Mouse (Mus musculus): ENCODE results near the gene Hist4h4.
A peak's percentile ranks its signal among the peaks of the same experiment; 100 is the strongest.

The Hist4h4 gene

DNA sequence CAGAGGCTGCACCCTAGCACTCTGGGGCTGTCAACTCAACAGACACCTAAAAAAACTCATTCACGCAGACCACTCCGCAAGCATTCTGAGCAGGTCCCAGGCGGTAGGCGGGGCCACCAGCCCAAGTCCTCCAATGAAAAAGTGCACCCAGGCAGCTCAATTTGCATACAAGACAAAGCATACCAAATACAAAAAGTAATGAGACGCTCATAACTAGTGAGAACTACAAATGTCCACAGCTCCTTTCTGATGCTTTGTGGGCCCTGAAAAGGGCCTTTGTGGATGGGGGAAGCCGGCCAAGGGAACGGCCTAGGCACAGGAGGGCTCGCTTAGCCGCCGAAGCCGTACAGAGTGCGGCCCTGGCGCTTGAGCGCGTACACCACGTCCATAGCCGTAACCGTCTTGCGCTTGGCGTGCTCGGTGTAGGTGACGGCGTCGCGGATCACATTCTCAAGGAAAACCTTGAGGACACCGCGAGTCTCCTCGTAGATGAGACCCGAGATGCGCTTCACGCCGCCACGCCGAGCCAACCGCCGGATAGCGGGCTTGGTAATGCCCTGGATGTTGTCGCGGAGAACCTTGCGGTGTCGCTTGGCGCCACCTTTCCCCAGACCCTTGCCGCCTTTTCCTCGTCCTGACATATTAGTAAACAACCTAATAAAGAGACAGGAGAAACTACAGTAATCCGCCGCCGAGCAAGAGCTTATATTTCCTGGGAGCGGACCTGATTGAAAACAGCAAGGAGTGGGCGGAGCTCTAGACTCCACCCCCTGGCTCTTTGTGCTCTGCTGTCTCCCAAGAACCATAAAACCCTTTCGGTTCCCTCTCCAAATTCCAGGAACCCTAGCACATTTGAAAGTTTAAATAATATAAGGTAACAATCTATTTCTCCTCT is at the start of gene Hist4h4:
Gene Hist4h4, minus strand, starts transcription at position 677 of the 895 bp plus-strand sequence.
- DNase-seq (ENCODE audit: low spot score): peak; percentile 97

DNA sequence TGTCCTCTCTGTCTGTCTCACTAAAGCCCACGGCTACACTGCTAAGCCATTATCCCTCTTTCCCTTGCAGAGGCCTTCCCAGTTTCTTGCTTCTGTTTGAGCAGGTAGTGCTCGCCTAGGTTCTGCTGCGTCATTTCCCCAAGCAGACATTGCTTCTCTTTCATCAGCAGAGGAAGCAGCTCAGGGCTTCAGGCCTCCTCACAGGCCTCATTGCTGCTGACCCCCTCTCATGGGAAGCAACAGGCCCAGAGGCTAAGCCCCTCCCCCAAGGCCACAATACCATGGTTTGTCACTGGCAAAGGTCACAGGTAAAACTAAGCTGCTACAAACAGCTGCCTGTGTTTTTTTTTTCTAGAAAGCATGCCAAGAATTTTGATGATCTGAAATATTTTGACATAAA is 48.5 kb upstream of the Hist4h4 start:
- DNase-seq (ENCODE audit: low spot score): no peak

DNA sequence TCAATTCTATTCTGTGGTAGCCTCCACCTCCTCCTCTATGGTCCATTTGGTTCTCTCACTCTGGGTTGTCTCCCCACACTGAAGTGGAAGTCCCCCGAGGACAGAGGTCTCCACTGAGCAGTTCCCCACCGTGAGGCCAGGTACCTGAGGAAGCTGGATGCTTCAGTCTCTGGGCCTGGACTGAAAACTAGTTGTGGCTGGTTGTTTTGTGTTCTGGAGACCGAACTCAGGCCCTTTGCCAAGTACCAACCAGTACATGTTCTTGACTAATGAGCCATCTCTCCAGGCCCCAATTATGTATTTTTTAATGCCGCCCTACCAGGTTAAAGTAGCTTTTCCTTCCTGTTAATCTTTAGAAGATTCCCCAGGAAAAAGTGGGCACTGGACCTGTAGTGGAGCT is 48.1 kb upstream of the Hist4h4 start:
- no peak for DNase-seq (ENCODE audit: low spot score)

DNA sequence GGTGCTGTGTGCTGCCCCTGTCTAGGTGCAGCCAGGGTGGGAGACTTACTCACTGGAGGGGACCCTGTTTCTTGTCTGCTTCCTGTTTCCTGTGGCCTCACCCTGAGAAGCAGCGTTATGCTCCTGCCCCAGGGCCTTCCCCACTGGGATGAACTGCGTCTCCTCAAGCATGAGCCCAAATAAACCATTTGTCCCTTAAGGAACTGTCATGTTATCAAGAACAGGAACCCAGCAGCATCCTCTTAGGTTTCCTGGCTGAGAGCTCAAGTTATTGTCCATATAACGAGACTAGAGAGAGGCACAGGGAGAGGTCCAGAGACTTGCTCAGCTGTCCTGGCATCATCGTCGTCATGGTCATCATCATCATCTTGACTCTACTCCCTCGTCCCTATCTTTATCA is 46.1 kb upstream of the Hist4h4 start:
- no peak for DNase-seq (ENCODE audit: low spot score)

DNA sequence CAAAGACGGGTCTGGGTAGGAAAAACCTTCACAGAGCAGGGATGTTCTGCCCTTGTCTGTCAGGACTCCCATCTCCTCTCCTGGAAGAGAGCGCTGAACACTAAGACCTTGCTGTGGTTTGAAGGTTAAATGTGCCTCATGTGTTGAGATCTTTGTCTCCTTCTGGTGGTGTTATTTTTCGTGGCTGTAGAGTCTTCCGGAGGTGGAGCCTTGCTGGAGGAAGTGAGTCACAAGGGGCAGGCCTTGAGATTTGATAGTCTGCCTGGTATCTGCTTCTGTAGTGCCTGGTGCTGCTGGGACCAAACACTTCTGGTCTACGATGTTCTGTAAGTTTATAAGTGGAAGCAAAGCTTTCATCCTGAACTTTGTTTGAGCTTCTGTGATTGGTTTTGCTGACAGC is 44.8 kb upstream of the Hist4h4 start:
- DNase-seq (ENCODE audit: low spot score): no peak

DNA sequence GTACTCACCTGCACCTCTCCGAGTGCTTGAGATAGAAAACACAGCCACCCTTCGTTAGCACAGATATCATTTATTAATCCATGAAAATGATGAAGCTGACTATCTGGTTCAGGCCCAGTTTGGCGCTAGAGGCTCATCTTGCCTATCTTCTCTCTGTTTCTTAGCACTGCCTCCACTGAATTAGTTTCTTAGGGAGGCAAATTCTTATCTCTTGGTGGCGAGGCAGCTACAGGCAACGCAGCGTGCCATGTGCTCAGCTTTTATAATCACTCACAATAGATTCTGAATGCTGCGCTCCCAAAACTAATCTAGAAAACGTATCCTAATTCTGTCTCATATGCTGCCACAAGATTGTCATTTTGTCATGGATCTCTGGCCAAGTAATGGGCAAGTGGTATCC is 44.2 kb upstream of the Hist4h4 start:
- DNase-seq (ENCODE audit: low spot score): no peak

DNA sequence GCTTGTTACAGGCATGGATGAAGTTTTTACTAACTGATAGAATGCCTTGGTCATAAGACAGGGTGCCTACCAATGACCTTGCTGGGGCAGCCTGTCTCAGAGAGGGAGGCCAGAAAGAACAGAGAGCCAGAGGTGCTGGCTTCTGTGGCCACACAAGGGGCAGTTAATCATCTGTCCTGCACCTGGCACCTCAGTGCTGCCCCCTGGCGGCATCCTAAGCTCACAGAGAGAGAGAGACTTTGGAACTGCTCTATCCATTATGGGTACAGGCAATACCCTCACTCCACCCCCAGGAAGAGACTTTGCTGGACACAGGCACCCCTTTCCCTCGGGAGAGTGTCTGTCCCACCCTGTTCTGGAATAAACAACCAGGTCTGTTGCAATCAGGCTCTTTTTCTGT is 43.6 kb upstream of the Hist4h4 start:
- DNase-seq (ENCODE audit: low spot score): peak; percentile 44

DNA sequence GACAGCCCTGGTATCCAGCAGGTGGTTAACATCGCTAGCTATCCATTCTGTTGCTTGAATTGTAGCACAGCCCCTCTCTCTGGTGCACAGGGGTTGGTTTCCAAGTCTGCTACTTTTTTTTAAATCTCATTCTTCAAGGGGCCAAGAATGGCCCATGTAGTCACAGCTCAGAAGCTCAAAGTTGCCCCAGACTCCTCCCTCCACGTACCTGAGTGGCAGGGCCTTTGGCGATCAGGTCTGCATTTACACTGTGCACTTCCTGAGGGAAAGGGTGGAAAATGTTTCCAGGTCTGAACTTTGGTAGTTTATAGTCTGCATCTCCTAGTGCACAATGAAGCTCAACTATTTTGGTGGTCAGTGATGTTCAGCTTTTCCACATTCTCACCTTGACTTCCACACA is 43.1 kb upstream of the Hist4h4 start:
- DNase-seq (ENCODE audit: low spot score): no peak

DNA sequence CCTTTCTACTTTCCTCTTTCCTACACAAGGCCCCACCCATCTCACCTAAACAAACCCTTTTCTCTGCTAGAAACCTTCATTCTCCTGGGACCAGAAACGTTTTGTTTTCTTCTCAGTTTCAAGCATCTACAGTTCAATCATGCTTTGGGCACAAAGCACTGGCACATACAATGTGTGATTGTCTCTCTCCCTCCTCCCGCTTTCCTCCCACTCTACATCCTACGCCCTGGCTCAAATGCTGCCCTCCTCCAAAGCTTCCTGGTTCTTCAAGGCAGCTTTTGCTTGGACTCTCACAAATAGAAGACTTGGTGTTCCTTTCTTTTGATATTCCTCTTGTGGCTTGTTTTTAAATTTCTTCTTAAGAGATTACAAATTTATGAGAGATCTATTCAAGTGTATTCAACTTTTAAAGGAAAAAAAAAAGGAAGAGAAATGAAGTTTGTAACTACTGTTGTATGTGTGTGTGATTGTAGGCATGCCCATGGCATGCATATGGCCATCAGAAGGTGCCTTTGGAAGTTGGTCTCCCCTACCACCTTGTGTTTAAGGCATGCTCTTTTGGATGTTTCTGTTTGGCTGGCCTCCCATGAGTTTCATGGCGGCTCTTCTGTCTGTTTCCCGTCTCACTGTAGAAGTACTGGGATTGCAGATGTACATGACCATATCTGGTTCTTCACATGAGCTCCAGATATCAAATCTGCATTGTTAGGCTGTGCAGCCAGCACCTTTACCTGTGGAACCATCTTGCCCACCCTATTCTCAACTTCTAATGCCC is 41.7 kb upstream of the Hist4h4 start:
- no peak for DNase-seq (ENCODE audit: low spot score)

DNA sequence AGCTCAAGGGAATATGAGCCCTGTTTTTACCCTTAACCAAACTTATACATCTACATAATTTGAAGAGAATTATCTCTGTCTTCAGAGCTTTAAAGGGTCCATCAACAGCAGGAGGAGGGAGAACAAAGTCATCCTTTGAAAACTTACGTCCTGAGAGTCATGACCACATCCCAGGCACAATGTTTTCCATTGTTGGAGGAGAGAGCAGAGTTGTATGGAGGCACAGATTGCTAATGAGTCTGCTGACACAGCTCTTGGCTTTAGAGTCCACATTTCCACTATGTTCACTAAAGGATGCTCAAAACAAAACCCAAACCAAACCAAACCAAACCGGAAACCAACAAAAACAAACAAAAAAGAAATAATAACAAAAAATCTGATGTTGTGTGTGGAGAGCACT is 40.7 kb upstream of the Hist4h4 start:
- DNase-seq (ENCODE audit: low spot score): no peak

DNA sequence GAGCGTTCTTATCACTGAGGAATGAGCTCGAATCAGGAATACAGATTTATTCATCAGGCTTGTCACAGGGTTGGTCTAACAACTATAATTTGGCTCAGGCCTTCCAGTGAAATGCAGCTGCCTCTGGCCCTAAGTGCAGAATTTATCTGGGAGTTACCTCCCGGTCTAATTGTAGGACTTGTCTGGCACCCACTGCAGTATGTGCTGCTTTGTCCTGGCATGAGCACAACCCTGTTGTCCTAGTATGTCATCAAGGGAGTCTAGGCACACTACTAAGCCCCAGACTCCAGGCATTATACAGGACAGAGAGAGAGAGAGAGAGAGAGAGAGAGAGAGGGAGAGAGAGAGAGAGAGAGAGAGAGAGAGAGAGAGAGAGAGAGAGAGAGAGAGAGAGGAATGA is 33.1 kb upstream of the Hist4h4 start:
- DNase-seq (ENCODE audit: low spot score): no peak

DNA sequence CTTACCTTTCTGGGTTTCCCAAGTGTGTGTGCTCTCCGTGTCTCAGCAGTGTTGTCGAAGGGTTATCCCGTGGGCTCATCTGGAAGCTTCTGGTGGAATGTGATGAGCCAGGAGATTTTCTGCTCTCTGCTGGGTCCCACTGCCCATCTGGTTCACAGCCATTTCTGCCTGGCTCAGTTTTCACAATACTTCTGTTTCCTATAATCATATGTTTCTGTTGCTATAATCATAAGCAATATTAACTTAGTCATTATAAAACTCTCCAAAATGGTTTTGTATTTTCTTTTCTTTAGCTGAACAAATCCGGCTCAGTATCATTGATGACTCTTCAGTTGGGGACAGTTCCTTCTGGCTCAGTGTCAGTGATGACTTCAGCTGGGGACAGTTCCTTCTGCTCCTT is 31.1 kb upstream of the Hist4h4 start, which contains the start of gene Smco3:
Gene Smco3, minus strand, starts transcription at position 101 of the 400 bp plus-strand sequence.
- DNase-seq (ENCODE audit: low spot score): no peak

DNA sequence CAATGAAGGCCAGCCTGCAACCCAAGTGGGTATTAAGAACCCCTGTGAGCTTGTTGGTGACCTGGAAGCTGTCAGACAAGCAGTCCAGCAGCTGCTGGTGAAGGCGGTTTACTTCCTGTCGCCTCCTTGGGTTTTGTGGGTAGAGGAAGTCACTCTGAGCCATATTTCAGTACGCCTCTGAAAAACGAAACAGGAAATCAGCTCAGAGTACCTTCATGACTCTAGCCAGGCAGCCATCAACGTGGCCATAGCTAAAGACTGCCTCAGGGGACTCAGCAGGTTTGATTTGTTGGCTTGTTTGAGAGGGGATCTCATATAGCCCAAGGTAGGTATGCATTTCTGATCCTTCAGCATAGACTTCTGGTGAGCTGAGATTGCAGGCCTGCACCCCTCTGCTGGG is 27.5 kb upstream of the Hist4h4 start:
- DNase-seq (ENCODE audit: low spot score): no peak

DNA sequence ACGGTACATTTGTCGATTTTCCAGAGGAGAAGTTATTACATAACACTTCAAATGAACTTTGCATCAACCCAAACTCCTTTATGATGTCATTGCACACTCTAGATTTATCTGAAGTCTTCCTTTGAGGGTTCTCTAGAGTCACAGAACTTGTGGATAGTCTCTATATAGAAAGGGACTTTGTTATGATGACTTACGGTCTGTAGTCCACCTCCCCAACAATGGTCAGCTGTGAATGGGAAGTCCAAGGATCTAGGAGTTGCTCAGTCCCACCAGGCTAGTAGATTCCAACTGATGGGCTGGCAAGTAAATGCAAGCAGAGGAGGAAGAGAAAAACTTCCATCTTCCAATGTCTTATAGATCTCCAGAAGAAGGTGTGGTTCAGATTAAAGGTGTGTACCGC is 24.5 kb upstream of the Hist4h4 start:
- DNase-seq (ENCODE audit: low spot score): no peak

DNA sequence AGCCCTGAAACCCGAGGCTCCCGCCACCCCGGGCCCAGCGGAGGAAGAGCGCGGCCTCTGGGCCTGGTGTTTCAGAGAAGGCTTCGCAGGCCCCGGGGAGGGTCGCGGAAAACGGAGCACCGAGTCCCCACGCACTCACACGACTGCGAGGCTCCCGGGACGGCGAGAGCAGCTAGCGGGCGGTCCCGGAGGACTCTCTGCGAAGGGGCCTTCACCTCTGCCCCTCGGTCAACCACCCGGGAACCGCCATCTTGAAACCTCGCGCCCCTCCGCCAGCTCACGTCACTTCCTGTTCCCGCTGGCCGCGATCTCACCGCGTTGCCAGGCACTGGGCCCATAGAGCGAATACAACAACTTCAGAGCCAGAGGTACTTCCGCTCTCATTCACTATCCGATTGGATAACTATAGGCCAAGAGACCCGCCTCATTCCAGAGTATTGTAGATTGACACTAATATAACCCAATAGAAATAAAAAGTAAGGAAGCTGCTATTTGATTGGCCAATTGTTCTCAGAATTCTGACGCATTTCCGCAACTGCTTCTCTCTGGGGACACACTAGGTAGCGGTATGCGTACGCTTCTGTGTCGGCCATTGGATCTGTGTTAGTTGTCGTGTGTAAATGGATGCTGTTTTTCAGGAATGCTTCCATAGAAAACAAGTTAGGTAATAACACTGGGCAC is 23.8 kb upstream of the Hist4h4 start, which contains the start of gene Wbp11:
Gene Wbp11, minus strand, starts transcription at position 353 of the 681 bp plus-strand sequence.
- DNase-seq (ENCODE audit: low spot score): peak; percentile 98

DNA sequence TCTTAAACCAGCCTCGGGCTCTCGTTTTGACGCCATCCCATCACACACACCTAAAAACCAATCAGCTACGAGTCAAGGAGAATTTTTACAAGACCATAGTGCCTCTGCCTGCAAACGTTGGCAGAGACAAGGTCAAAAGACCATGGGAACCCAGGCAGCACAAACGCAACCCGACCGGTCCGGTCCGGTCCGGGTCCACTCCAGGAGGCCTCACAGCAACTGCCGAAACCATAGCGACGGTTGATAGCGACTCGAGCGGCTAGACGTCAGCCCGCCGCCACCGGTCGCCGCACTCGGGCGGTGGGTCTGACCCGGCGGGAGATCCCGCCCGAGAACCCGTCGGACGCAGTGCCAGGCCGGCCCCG is 23.3 kb upstream of the Hist4h4 start, which contains the start of gene BC049715:
Gene BC049715, plus strand, starts transcription at position 111 of the 365 bp plus-strand sequence.
- DNase-seq (ENCODE audit: low spot score): no peak

DNA sequence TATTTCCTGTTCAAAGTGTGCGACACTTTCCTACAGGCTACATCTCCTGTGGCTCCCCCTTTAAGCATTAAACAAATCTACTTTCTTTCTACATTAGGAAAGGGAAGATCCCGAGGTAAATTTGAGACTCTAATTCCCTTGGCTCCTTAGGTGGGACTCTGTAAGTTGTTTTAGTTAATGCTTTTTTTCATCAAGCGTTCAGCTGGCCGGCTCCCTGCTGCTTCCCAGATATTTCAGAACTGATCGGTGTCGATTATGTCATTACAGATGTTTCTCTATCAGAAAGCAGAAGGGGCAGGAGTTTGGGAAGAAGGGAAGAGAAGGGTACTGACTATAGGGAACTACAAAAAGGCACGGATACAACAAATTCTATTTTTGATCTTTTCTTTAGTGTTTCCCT is 22.9 kb upstream of the Hist4h4 start:
- no peak for DNase-seq (ENCODE audit: low spot score)

DNA sequence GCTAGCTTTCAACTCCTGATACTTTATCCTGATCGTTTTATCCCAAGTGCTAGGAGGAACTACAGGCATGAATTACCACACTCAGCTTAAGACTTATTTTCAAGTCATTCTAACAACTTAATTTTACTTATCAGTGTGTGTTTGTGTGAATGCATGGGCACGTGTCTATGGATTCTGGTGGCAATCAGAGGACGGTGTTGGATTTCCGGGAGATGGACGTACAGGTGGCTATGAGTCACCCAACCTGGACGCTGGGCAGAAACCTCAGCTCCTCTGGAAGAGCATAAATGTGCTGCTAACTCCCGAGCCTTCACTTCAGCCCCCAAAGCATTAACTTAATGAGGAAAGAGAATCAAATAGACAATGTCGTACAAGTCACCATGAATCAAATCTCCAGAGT is 20.8 kb upstream of the Hist4h4 start:
- no peak for DNase-seq (ENCODE audit: low spot score)

DNA sequence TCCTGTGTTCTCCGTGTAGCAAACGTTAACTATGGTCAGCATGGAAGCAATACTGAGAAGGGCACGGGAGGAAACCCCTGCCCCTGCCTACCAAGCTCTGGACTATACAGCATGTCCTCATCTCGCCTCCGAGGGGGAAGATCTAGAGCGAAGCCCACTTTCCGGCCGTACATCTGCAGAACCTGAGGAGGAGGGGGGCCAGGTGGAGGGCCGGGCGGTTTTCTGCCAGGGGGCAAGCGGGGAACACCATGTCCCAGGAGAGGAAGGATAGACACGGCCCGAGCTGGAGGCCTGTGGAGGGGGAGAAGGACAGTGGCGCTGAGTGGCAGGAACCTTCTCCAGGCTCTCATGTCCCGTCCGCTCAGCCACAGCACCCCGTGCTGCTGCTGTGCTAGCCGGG is 16.9 kb upstream of the Hist4h4 start:
- no peak for DNase-seq (ENCODE audit: low spot score)

DNA sequence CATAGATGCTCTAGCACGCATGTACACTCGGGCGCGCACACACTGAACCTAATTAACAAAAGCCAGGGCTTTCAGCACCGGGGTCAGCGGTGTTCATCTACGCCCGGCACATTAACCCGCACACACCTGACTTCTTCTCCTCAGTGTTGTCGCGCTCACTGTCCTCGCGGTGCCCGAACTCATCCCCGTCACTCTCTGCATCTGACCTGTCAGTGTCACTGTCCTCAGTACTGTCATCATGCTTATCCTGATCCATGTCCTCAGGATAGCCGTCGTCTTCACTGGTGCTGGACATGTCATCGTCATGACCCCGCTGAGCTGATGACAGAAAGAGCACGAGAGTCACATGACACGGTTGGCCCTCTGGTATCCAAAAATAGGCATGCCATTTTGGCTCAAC is 16.2 kb upstream of the Hist4h4 start:
- no peak for DNase-seq (ENCODE audit: low spot score)

DNA sequence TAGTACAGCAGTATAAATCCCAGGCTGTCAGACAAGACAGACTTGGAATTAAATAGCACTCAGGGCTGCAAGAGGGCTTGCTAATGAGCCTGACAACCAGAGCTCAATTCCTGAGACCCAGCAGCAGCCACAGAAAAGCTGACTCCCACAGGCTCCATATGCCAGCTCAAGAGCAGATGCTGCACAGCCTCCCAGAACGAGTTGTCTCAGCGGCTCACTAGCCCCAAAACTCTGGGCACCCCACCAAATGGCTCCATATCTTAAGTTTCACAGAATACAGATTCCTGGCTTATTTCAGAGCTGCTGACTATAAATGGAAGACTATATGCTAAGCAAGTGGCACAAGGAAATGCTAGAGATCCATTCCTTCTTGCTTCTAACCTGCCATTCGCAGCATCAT is 13.3 kb upstream of the Hist4h4 start:
- no peak for DNase-seq (ENCODE audit: low spot score)

DNA sequence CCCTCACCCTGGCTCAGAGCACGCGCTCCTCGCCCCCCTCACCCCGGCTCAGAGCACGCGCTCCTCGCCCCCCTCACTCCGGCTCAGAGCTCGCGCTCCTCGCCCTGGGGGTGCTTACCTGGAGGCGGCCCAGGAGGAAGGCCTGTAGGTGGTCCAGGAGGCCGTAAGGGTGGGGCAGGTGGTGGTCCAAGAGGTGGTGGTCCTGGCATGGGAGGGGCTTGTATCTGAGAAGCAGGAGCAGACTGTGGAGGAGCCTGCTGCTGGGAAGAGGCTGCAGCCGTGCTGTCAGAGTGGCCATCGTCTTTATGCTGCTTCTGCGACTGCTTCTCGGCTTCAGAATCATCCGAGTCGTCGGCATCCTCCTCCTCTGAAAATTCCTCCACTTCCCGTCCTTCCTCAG is 12.6 kb upstream of the Hist4h4 start:
- DNase-seq (ENCODE audit: low spot score): no peak

DNA sequence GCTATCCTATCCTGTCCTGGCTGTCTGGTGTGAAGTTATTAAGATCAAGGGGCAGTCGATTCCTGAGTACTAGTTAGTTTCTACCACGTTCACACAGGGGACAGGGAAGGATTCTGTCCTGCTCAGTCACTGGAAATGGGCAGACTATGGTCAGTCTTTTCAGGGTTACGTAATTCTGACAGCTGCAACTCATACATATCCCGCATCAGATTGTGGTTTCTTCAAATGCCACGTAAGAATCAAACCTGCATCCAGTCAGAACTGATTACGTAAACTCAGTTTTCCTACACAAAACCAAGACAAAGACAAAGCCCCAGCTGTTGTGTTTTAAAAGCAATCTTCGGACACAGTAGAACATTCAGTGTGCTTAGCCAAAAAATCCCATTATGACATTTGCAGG is 11.2 kb upstream of the Hist4h4 start:
- DNase-seq (ENCODE audit: low spot score): no peak

All from lung, postnatal 25 days (tissue).